Mouse (Mus musculus) CH12.LX (cell line): ENCODE measurements at regions not wholly inside any gene's neighbourhood (a gene's known extent, or its start where the extent isn't known, plus 50 kb on each side); places are given as distances from the start of the nearest gene placed in this dataset.

Experiments used
- CTCF ChIP-seq, 2 experiments: IDR thresholded peaks in 1 of 2; conservative IDR thresholded peaks in 1 of 2; 2 replicates each; pipeline ENCODE4 v1.5.1; 2011 to 2012; ENCODE audit warnings: low read depth in 2 of 2, low read length in 2 of 2, improper control_type of control experiment in 1 of 2, inconsistent platforms in 1 of 2, mild to moderate bottlenecking in 1 of 2, moderate library complexity in 1 of 2
- KAT2A ChIP-seq: IDR thresholded peaks from 2 replicates; pipeline ENCODE4 v1.6.1; 2012; ENCODE audit warnings: low read length, improper control_type of control experiment, inconsistent platforms; ENCODE audit not compliant: insufficient replicate concordance
- MXI1 ChIP-seq: IDR thresholded peaks from 2 replicates; pipeline ENCODE4 v1.6.1; 2011; ENCODE audit warnings: mild to moderate bottlenecking, low read depth, low read length, improper control_type of control experiment

- no peak for TF ChIP-seq KAT2A
- TF ChIP-seq CTCF (conservative IDR thresholded peaks at IDR 0.05 in 1 of 2, IDR thresholded peaks at IDR 0.05 in 1 of 2; ENCODE audit: low read depth in 2 of 2, low read length in 2 of 2), result no peak
- TF ChIP-seq MXI1, result no peak
These were observed 194.4 kb downstream of the Rnd3 start for GRCm38 (mm10) chr2:50954361-50955066.
